In the genomic region with DNA sequence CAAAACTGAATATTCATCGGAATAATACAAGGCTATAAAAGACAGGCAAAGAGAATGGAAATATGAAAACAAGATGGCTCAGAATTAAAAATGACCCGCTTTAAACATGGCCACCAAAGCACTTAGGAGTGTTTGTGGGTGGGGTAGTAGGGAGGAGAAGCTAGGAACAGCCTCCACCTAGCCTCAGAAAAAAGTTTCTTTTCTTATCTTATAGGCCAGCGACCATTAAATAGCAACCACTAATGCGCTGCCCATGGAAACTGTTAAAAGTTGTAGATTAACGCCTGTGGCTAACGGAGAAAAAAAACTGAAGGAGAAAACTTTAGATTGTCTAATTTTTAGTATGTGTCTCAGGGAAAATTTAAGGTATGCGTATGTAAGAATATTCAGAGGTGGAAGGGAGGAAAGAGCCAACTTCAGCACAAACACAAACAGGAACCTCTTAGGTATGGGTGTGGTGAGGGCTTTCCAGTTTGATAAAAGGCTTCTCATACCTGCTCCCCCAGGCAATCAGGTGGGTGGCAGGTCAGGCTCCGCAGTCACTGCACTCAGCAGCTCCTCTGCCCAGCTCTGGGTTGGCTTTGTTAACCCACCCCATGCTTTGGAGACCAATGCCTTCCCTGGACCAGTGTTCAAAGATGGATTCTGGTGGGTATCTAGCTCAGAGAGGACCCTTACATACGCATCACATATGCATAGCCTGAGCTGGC, we compare ENCODE assay signal across 13 mouse cellular contexts.
A peak's percentile ranks its signal among the peaks of the same experiment; 100 is the strongest.
DNase-seq lines count a peak whose midpoint lies in the region; ATAC-seq lines count a peak whose summit lies in the region.
"Had no signal": no experiment of that assay in that cellular context is flagged by ENCODE, and none has a peak within 500 bp of the region (broad histone marks: within the 10 kb centered on the region; RNA-seq: fewer than 3 reads in every experiment).

No protein-coding gene starts in this region.

- H3K4me1 ChIP-seq in heart, embryonic 13.5 days, result peaks cover 93% of the 10 kb centered on the region
- peaks cover 76% of the 10 kb centered on the region for H3K4me1 ChIP-seq in midbrain, embryonic 13.5 days (replicated peaks)
- peaks cover 86% of the 10 kb centered on the region for H3K4me1 ChIP-seq in midbrain, embryonic 10.5 days
- H3K4me1 ChIP-seq in limb, embryonic 10.5 days, result peaks cover 81% of the 10 kb centered on the region

- ATAC-seq in heart, embryonic 13.5 days (ENCODE audit: extremely low read depth, insufficient number of reproducible peaks, low FRiP score, low TSS enrichment), result no peak
- no peak for ATAC-seq in midbrain, embryonic 13.5 days
- peak; percentile 90 for ATAC-seq in megakaryocyte progenitor cell, adult 5-6 weeks (replicated peaks; ENCODE audit: poor library complexity)

- H3K9me3 ChIP-seq in heart, embryonic 13.5 days, result no peaks in the 10 kb centered on the region
- no peaks in the 10 kb centered on the region for H3K9me3 ChIP-seq in midbrain, embryonic 13.5 days
- H3K9me3 ChIP-seq in midbrain, embryonic 10.5 days (replicated peaks), result no peaks in the 10 kb centered on the region
- H3K9me3 ChIP-seq in limb, embryonic 10.5 days (replicated peaks), result no peaks in the 10 kb centered on the region

- no peak for DNase-seq in heart, adult 8-10 months (ENCODE audit: low spot score)
- no peak for DNase-seq in midbrain, embryonic 10.5 days (ENCODE audit: low spot score)
- DNase-seq in limb, embryonic 10.5 days (ENCODE audit: low spot score), result no peak
- no peak for DNase-seq in left cerebral cortex, adult 11 months (ENCODE audit: low spot score)
- DNase-seq in adrenal gland, postnatal 10 days, result no peak
- DNase-seq: cerebellum, postnatal 36 days; gastrocnemius, postnatal 36 days; lung, postnatal 4 days; right cerebral cortex, postnatal 25 days had no signal

- H3K9ac ChIP-seq in heart, embryonic 13.5 days, result peak overlapping the region; percentile 5; the same call in 1 of the 2 replicates
- no peak overlapping the region for H3K9ac ChIP-seq in midbrain, embryonic 13.5 days (replicated peaks)

- peaks cover 9% of the 10 kb centered on the region for H3K36me3 ChIP-seq in heart, embryonic 13.5 days
- peaks cover 7% of the 10 kb centered on the region; the same call in 1 of the 2 replicates for H3K36me3 ChIP-seq in midbrain, embryonic 13.5 days
- peaks cover 41% of the 10 kb centered on the region for H3K36me3 ChIP-seq in midbrain, embryonic 10.5 days
- peaks cover 24% of the 10 kb centered on the region for H3K36me3 ChIP-seq in limb, embryonic 10.5 days

- no peak overlapping the region for H3K4me3 ChIP-seq in heart, embryonic 13.5 days
- H3K4me3 ChIP-seq in midbrain, embryonic 13.5 days (replicated peaks), result no peak overlapping the region
- no peak overlapping the region for H3K4me3 ChIP-seq in midbrain, embryonic 10.5 days
- no peak overlapping the region for H3K4me3 ChIP-seq in limb, embryonic 10.5 days
- H3K4me3 ChIP-seq: layer of hippocampus, adult 2 months had no signal

- peak overlapping the region; percentile 97 for H3K27ac ChIP-seq in heart, embryonic 13.5 days (replicated peaks)
- 0 out of 2 replicates have a peak overlapping the region, but pooled peaks have one; percentile 8 for H3K27ac ChIP-seq in midbrain, embryonic 13.5 days
- H3K27ac ChIP-seq in midbrain, embryonic 10.5 days (replicated peaks), result no peak overlapping the region; the same call in 1 of the 2 replicates
- peak overlapping the region; percentile 70 for H3K27ac ChIP-seq in limb, embryonic 10.5 days
- H3K27ac ChIP-seq: layer of hippocampus, adult 2 months had no signal

- peak overlapping the region; percentile 57 for H3K4me2 ChIP-seq in heart, embryonic 13.5 days
- H3K4me2 ChIP-seq in midbrain, embryonic 13.5 days (replicated peaks), result no peak overlapping the region

- 58% methylated on average over 9 of the region's 9 CpGs for WGBS in heart, embryonic 13.5 days
- WGBS in midbrain, embryonic 13.5 days, result 89% methylated on average over 9 of the region's 9 CpGs
- 95% methylated on average over 9 of the region's 9 CpGs for WGBS in midbrain, embryonic 10.5 days
- WGBS in limb, embryonic 10.5 days, result 92% methylated on average over 9 of the region's 9 CpGs

- no peaks in the 10 kb centered on the region for H3K27me3 ChIP-seq in heart, embryonic 13.5 days (replicated peaks)
- no peaks in the 10 kb centered on the region for H3K27me3 ChIP-seq in midbrain, embryonic 13.5 days
- no peaks in the 10 kb centered on the region for H3K27me3 ChIP-seq in midbrain, embryonic 10.5 days (ENCODE audit: low read depth, poor library complexity, severe bottlenecking)
- no peaks in the 10 kb centered on the region for H3K27me3 ChIP-seq in limb, embryonic 10.5 days (ENCODE audit: low read depth, poor library complexity, severe bottlenecking)
